ENCODE assay signal across 19 mouse cellular contexts in genomic region chr12:29998895-29999294, GRCm38 (mm10).
"Had no signal": no experiment of that assay in that cellular context is flagged by ENCODE, and none has a peak within 500 bp of the region (broad histone marks: within the 10 kb centered on the region; RNA-seq: fewer than 3 reads in every experiment).

No protein-coding gene starts in this region.

- H3K4me2 ChIP-seq: lung, embryonic 14.5 days; midbrain, embryonic 12.5 days; neural tube, embryonic 13.5 days; neural tube, embryonic 15.5 days had no signal

- H3K27me3 ChIP-seq: midbrain, embryonic 12.5 days; neural tube, embryonic 13.5 days; neural tube, embryonic 15.5 days had no signal

- H3K27ac ChIP-seq: midbrain, embryonic 10.5 days; midbrain, embryonic 12.5 days; neural tube, embryonic 13.5 days; neural tube, embryonic 15.5 days had no signal

- ATAC-seq: midbrain, embryonic 16.5 days had no signal

- H3K9ac ChIP-seq: lung, embryonic 14.5 days; midbrain, embryonic 12.5 days; neural tube, embryonic 13.5 days; neural tube, embryonic 15.5 days had no signal

- H3K9me3 ChIP-seq: midbrain, embryonic 10.5 days; midbrain, embryonic 12.5 days; neural tube, embryonic 13.5 days; neural tube, embryonic 15.5 days had no signal

- H3K4me3 ChIP-seq: midbrain, embryonic 10.5 days; midbrain, embryonic 12.5 days; myocyte; neural tube, embryonic 13.5 days; neural tube, embryonic 15.5 days had no signal

- DNase-seq: lung, adult 18-20 months; lung, embryonic 14.5 days; lung, postnatal 14 days; lung, postnatal 36 days; midbrain, embryonic 14.5 days; retina, postnatal 1 day; right cerebral cortex, adult 18-20 months; right cerebral cortex, postnatal 25 days; right cerebral cortex, postnatal 4 days; spleen, adult 18-20 months; thymus, adult 18-20 months; thymus, postnatal 14 days; thymus, postnatal 36 days had no signal
